Comparison of ENCODE assay signal across 16 mouse cellular contexts in the genomic region with DNA sequence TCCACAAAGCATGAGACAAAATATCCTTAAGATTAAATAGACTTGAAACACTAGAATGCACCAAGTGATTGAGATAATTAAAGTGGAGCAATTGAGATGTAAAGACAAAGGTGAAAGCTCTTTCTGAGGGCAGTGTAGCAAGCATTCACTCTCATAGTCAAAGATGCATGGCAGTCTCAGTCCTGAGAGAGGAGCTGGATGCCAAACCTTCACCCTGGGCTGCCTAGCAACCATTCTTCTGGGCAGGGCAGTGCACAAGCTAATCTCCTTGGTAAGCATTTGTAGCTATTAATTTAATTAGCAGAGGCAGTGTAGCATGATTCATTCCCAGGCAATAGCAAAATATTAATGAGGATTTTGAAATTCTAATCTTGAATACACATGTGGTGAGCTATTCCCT.
DNase-seq lines count a peak whose midpoint lies in the region; ATAC-seq and TF ChIP-seq lines count a peak whose summit lies in the region.
"Had no signal": no experiment of that assay in that cellular context is flagged by ENCODE, and none has a peak within 500 bp of the region (broad histone marks: within the 10 kb centered on the region; RNA-seq: fewer than 3 reads in every experiment).

No protein-coding gene starts in this region.

- no peak overlapping the region for H3K9ac ChIP-seq in hindbrain, embryonic 13.5 days
- no peak overlapping the region for H3K9ac ChIP-seq in midbrain, embryonic 15.5 days
- H3K9ac ChIP-seq: liver, embryonic 13.5 days had no signal

- no peak for TF ChIP-seq CTCF in brain, embryonic 14.5 days (IDR thresholded peaks at IDR 0.05; ENCODE audit: borderline replicate concordance, extremely low read depth, insufficient read depth, insufficient read length)

- H3K36me3 ChIP-seq in forebrain, embryonic 10.5 days (replicated peaks), result no peaks in the 10 kb centered on the region
- no peaks in the 10 kb centered on the region for H3K36me3 ChIP-seq in hindbrain, embryonic 13.5 days
- H3K36me3 ChIP-seq in midbrain, embryonic 15.5 days (replicated peaks), result no peaks in the 10 kb centered on the region
- H3K36me3 ChIP-seq: liver, embryonic 13.5 days had no signal

- peak; percentile 91 for DNase-seq in brain, embryonic 14.5 days (ENCODE audit: low read depth)
- DNase-seq in forebrain, embryonic 10.5 days (ENCODE audit: extremely low spot score, low spot score), result peak; percentile 50
- no peak for DNase-seq in urinary bladder, postnatal 10 days (ENCODE audit: low spot score)
- DNase-seq in adrenal gland, postnatal 4 days (ENCODE audit: low spot score in 2 of 2), result no peak
- no peak for DNase-seq in urinary bladder, postnatal 36 days (ENCODE audit: low spot score in 2 of 2)
- DNase-seq: cerebellum, postnatal 25 days; heart, postnatal 36 days; kidney, adult 8-10 months; liver, embryonic 13.5 days; lung, postnatal 4 days; right cerebral cortex, postnatal 4 days; thymus, postnatal 36 days had no signal

- peaks cover 20% of the 10 kb centered on the region for H3K4me1 ChIP-seq in forebrain, embryonic 10.5 days
- no peaks in the 10 kb centered on the region for H3K4me1 ChIP-seq in hindbrain, embryonic 13.5 days (replicated peaks)
- H3K4me1 ChIP-seq in midbrain, embryonic 15.5 days, result 0 out of 2 replicates have a peak, but pooled peaks cover 7% of the 10 kb centered on the region
- H3K4me1 ChIP-seq: liver, embryonic 13.5 days had no signal

- H3K27ac ChIP-seq in forebrain, embryonic 10.5 days, result no peak overlapping the region
- H3K27ac ChIP-seq in hindbrain, embryonic 13.5 days, result no peak overlapping the region
- H3K27ac ChIP-seq in midbrain, embryonic 15.5 days, result no peak overlapping the region
- H3K27ac ChIP-seq: liver, embryonic 13.5 days had no signal

- no peak overlapping the region for H3K4me2 ChIP-seq in hindbrain, embryonic 13.5 days
- H3K4me2 ChIP-seq in midbrain, embryonic 15.5 days, result no peak overlapping the region
- H3K4me2 ChIP-seq: liver, embryonic 13.5 days had no signal

- TF ChIP-seq POLR2A in brain, embryonic 14.5 days (IDR thresholded peaks at IDR 0.05; ENCODE audit: borderline replicate concordance, extremely low read depth, insufficient read depth, insufficient read length, poor library complexity, severe bottlenecking), result no peak

- H3K27me3 ChIP-seq in forebrain, embryonic 10.5 days (ENCODE audit: poor library complexity, severe bottlenecking), result peaks cover 84% of the 10 kb centered on the region
- H3K27me3 ChIP-seq in hindbrain, embryonic 13.5 days, result peaks cover 3% of the 10 kb centered on the region; the same call in 1 of the 2 replicates
- H3K27me3 ChIP-seq in midbrain, embryonic 15.5 days (replicated peaks), result no peaks in the 10 kb centered on the region
- H3K27me3 ChIP-seq: liver, embryonic 13.5 days had no signal

- H3K9me3 ChIP-seq in forebrain, embryonic 10.5 days, result no peaks in the 10 kb centered on the region
- H3K9me3 ChIP-seq in hindbrain, embryonic 13.5 days, result no peaks in the 10 kb centered on the region
- no peaks in the 10 kb centered on the region for H3K9me3 ChIP-seq in midbrain, embryonic 15.5 days
- H3K9me3 ChIP-seq: liver, embryonic 13.5 days had no signal

- peak; percentile 92 for ATAC-seq in hindbrain, embryonic 13.5 days (ENCODE audit: low FRiP score)
- peak; percentile 94 for ATAC-seq in midbrain, embryonic 15.5 days (replicated peaks)
- ATAC-seq in frontal cortex, adult (ENCODE audit: low TSS enrichment), result no peak
- ATAC-seq: CD4-positive, CD25-positive, alpha-beta regulatory T cell, adult 4 months had no signal

- H3K4me3 ChIP-seq in forebrain, embryonic 10.5 days, result no peak overlapping the region
- H3K4me3 ChIP-seq in hindbrain, embryonic 13.5 days, result no peak overlapping the region
- H3K4me3 ChIP-seq in midbrain, embryonic 15.5 days, result no peak overlapping the region
- H3K4me3 ChIP-seq: liver, embryonic 13.5 days had no signal

Comparison
In these comparisons a context has a peak if more than half of its experiments do, and no peak if none do; other contexts are left out.
1. DNase-seq: peak in brain, embryonic 14.5 days (single experiment) and forebrain, embryonic 10.5 days (single experiment); none in urinary bladder, postnatal 10 days (single experiment), adrenal gland, postnatal 4 days (0 of 2) and urinary bladder, postnatal 36 days (0 of 2).